Mouse (Mus musculus) MEL (cell line): Measurements from ENCODE around the gene Mmp28. TPM values are rescaled to one million over a fixed set of nuclear protein-coding genes. Genes with fewer than 3 reads are reported as not detected.

ENCODE experiments used
- DNase-seq: peaks from one replicate; pipeline ENCODE4 v3.0.0; 2011; ENCODE audit warnings: low read depth, low spot score
- H3K27ac ChIP-seq: 2 replicates; pipeline ENCODE4 v1.5.1; 2012; ENCODE audit warnings: low read depth, mild to moderate bottlenecking, control low read depth, low read length, moderate library complexity; ENCODE audit not compliant: control insufficient read depth
- H3K27me3 ChIP-seq, 2 experiments: fragments of 150-350 bp in 1 of 2; sonication (generic) in 1 of 2; 2 replicates each; pipeline ENCODE4 v1.6.1; 2012; ENCODE audit warnings: low read length in 2 of 2, mild to moderate bottlenecking in 2 of 2, improper control_type of control experiment in 1 of 2, moderate library complexity in 1 of 2; ENCODE audit not compliant: insufficient read depth in 2 of 2, control insufficient read depth in 1 of 2
- H3K36me3 ChIP-seq, 2 experiments: 2 replicates each; pipeline ENCODE4 v1.6.1; 2012 to 2014; ENCODE audit warnings: low read length in 2 of 2, improper control_type of control experiment in 1 of 2, inconsistent platforms in 1 of 2, mild to moderate bottlenecking in 1 of 2; ENCODE audit not compliant: insufficient read depth in 2 of 2, control insufficient read depth in 1 of 2
- H3K4me1 ChIP-seq, 2 experiments: fragments of 150-350 bp in 1 of 2; sonication (generic) in 1 of 2; 2 replicates each; pipeline ENCODE4 v1.6.1; 2012; ENCODE audit warnings: low read length in 2 of 2, improper control_type of control experiment in 1 of 2, mild to moderate bottlenecking in 1 of 2; ENCODE audit not compliant: insufficient read depth in 2 of 2, control insufficient read depth in 1 of 2
- H3K4me3 ChIP-seq, 2 experiments: fragments of 150-350 bp in 1 of 2; sonication (generic) in 1 of 2; 2 replicates each; pipeline ENCODE4 v1.5.1; 2012; ENCODE audit warnings: low read depth in 2 of 2, low read length in 2 of 2, mild to moderate bottlenecking in 2 of 2, moderate library complexity in 2 of 2, control low read depth in 1 of 2, improper control_type of control experiment in 1 of 2; ENCODE audit not compliant: control insufficient read depth in 1 of 2, insufficient read depth in 1 of 2
- H3K79me2 ChIP-seq: 2 replicates; pipeline ENCODE4 v1.6.1; 2012; ENCODE audit warnings: mild to moderate bottlenecking, low read length, moderate library complexity; ENCODE audit not compliant: control insufficient read depth, poor library complexity, insufficient read depth
- H3K9ac ChIP-seq: 2 replicates; pipeline ENCODE4 v1.6.1; 2012; ENCODE audit warnings: low read depth, mild to moderate bottlenecking, control low read depth, low read length, moderate library complexity; ENCODE audit not compliant: control insufficient read depth, poor library complexity, severe bottlenecking
- H3K9me3 ChIP-seq: fragments of 150-350 bp; sonication (generic); replicated peaks from 2 replicates; pipeline ENCODE4 v1.6.1; 2012; ENCODE audit warnings: mild to moderate bottlenecking, low read length, improper control_type of control experiment, moderate library complexity; ENCODE audit not compliant: insufficient read depth
- BHLHE40 ChIP-seq: IDR thresholded peaks from 2 replicates; pipeline ENCODE4 v1.6.1; 2012; ENCODE audit warnings: low read depth, mild to moderate bottlenecking, inconsistent platforms, low read length, improper control_type of control experiment, borderline replicate concordance
- CHD1 ChIP-seq: IDR thresholded peaks from 2 replicates; pipeline ENCODE4 v1.6.1; 2012; ENCODE audit warnings: low read depth, mild to moderate bottlenecking, inconsistent platforms, low read length, improper control_type of control experiment
- CHD2 ChIP-seq: IDR thresholded peaks from 2 replicates; pipeline ENCODE4 v1.6.1; 2011; ENCODE audit warnings: low read length, improper control_type of control experiment
- CTCF ChIP-seq, 3 experiments: IDR thresholded peaks in 2 of 3; conservative IDR thresholded peaks in 1 of 3; 2 replicates each; pipeline ENCODE4 v1.5.1; 2011 to 2012; ENCODE audit warnings: low read length in 3 of 3, low read depth in 2 of 3, mild to moderate bottlenecking in 2 of 3, improper control_type of control experiment in 1 of 3, inconsistent platforms in 1 of 3, mixed read lengths in 1 of 3, moderate library complexity in 1 of 3; ENCODE audit not compliant: control insufficient read depth in 1 of 3, insufficient read depth in 1 of 3, poor library complexity in 1 of 3, severe bottlenecking in 1 of 3
- ELF1 ChIP-seq: IDR thresholded peaks from 2 replicates; pipeline ENCODE4 v1.6.1; 2014; ENCODE audit warnings: low read depth, mild to moderate bottlenecking, inconsistent platforms, low read length, improper control_type of control experiment, moderate library complexity
- EP300 ChIP-seq, 2 experiments: IDR thresholded peaks; 2 replicates each; pipeline ENCODE4 v1.6.1; 2011; ENCODE audit warnings: improper control_type of control experiment in 2 of 2, low read length in 2 of 2, low read depth in 1 of 2, mild to moderate bottlenecking in 1 of 2
- GATA1 ChIP-seq: IDR thresholded peaks from 2 replicates; pipeline ENCODE4 v1.6.1; 2011; ENCODE audit warnings: low read depth, low read length, improper control_type of control experiment
- JUND ChIP-seq: IDR thresholded peaks from 2 replicates; pipeline ENCODE4 v1.6.1; 2011; ENCODE audit warnings: low read depth, mild to moderate bottlenecking, improper control_type of control experiment, low read length
- KAT2A ChIP-seq: conservative IDR thresholded peaks from 2 replicates; pipeline ENCODE4 v1.6.1; 2012; ENCODE audit warnings: low read depth, low read length, improper control_type of control experiment, inconsistent platforms
- MAFK ChIP-seq: IDR thresholded peaks from 2 replicates; pipeline ENCODE4 v1.6.1; 2011; ENCODE audit warnings: low read depth, mild to moderate bottlenecking, low read length, improper control_type of control experiment, borderline replicate concordance
- MAX ChIP-seq: IDR thresholded peaks from 2 replicates; pipeline ENCODE4 v1.6.1; 2011; ENCODE audit warnings: low read length, improper control_type of control experiment
- MAZ ChIP-seq: IDR thresholded peaks from 2 replicates; pipeline ENCODE4 v1.6.1; 2012; ENCODE audit warnings: low read depth, mild to moderate bottlenecking, inconsistent platforms, low read length, improper control_type of control experiment
- MXI1 ChIP-seq: IDR thresholded peaks from 2 replicates; pipeline ENCODE4 v1.6.1; 2011; ENCODE audit warnings: mild to moderate bottlenecking, low read depth, low read length, improper control_type of control experiment
- MYC ChIP-seq: IDR thresholded peaks from 2 replicates; pipeline ENCODE4 v1.6.1; 2011; ENCODE audit warnings: low read depth, mild to moderate bottlenecking, low read length, improper control_type of control experiment, moderate library complexity
- NELFE ChIP-seq: IDR thresholded peaks from 2 replicates; pipeline ENCODE4 v1.6.1; 2011; ENCODE audit warnings: low read depth, low read length, improper control_type of control experiment
- NRF1 ChIP-seq: IDR thresholded peaks from 2 replicates; pipeline ENCODE4 v1.6.1; 2014; ENCODE audit warnings: low read depth, mild to moderate bottlenecking, inconsistent platforms, low read length, improper control_type of control experiment, moderate library complexity; ENCODE audit not compliant: poor library complexity, insufficient read depth, severe bottlenecking
- POLR2A ChIP-seq, 2 experiments: IDR thresholded peaks; 2 replicates each; pipeline ENCODE4 v1.6.1; 2011 to 2012; ENCODE audit warnings: low read length in 2 of 2, mild to moderate bottlenecking in 2 of 2, control low read depth in 1 of 2, improper control_type of control experiment in 1 of 2, low read depth in 1 of 2, moderate library complexity in 1 of 2; ENCODE audit not compliant: control insufficient read depth in 1 of 2, insufficient read depth in 1 of 2, poor library complexity in 1 of 2
- POLR2AphosphoS5 ChIP-seq: IDR thresholded peaks from 2 replicates; pipeline ENCODE4 v1.6.1; 2012; ENCODE audit warnings: low read depth, borderline replicate concordance, mild to moderate bottlenecking, inconsistent platforms, low read length, moderate library complexity, mixed read lengths
- RAD21 ChIP-seq: IDR thresholded peaks from 2 replicates; pipeline ENCODE4 v1.6.1; 2011; ENCODE audit warnings: mild to moderate bottlenecking, low read depth, low read length, improper control_type of control experiment
- SIN3A ChIP-seq: IDR thresholded peaks from 2 replicates; pipeline ENCODE4 v1.6.1; 2012; ENCODE audit warnings: low read length, improper control_type of control experiment, inconsistent platforms
- SMC3 ChIP-seq: IDR thresholded peaks from 2 replicates; pipeline ENCODE4 v1.6.1; 2011; ENCODE audit warnings: low read depth, low read length, improper control_type of control experiment
- TBP ChIP-seq: IDR thresholded peaks from 2 replicates; pipeline ENCODE4 v1.8.0; 2011; ENCODE audit warnings: low read depth, low read length, improper control_type of control experiment
- TCF12 ChIP-seq: IDR thresholded peaks from 2 replicates; pipeline ENCODE4 v1.6.1; 2014; ENCODE audit warnings: low read depth, mild to moderate bottlenecking, inconsistent platforms, low read length, improper control_type of control experiment, moderate library complexity
- USF2 ChIP-seq, 2 experiments: IDR thresholded peaks; 2 replicates each; pipeline ENCODE4 v1.6.1; 2011 to 2012; ENCODE audit warnings: improper control_type of control experiment in 2 of 2, low read length in 2 of 2, borderline replicate concordance in 1 of 2, inconsistent platforms in 1 of 2, low read depth in 1 of 2, mild to moderate bottlenecking in 1 of 2; ENCODE audit not compliant: insufficient read depth in 1 of 2
- ZC3H11A ChIP-seq: IDR thresholded peaks from 2 replicates; pipeline ENCODE4 v1.6.1; 2012; ENCODE audit warnings: low read depth, mild to moderate bottlenecking, inconsistent platforms, low read length, improper control_type of control experiment
- ZKSCAN1 ChIP-seq: IDR thresholded peaks from 2 replicates; pipeline ENCODE4 v1.6.1; 2012; ENCODE audit warnings: low read depth, mild to moderate bottlenecking, inconsistent platforms, low read length, improper control_type of control experiment, moderate library complexity
- ZNF384 ChIP-seq: IDR thresholded peaks from 2 replicates; pipeline ENCODE4 v1.6.1; 2012; ENCODE audit warnings: low read depth, mild to moderate bottlenecking, inconsistent platforms, low read length, improper control_type of control experiment
- polyA plus RNA-seq, 2 experiments: library from polyadenylated mRNA; stranded (reverse) in 1 of 2; unstranded in 1 of 2; fragments of >175 nt in 1 of 2; fragments of >200 nt in 1 of 2; gene quantifications; 2 replicates each; pipeline versions ENCODE4 v1.2.1 to v1.2.4; 2012; ENCODE audit warnings: low replicate concordance in 2 of 2, low read depth in 1 of 2; ENCODE audit not compliant: insufficient read length in 2 of 2, insufficient read depth in 1 of 2, missing spikeins in 1 of 2
- total RNA-seq: library from RNA; depleted of rRNA; stranded (reverse); fragments of 300-350 nt; gene quantifications from 2 replicates; pipeline ENCODE4 v1.2.3, GENCODE M21; 2012

Gene Mmp28
- total and polyA plus RNA-seq, 3 experiments: 0.03 TPM; not detected in 2

- peak overlapping the region; percentile 83 for H3K27ac ChIP-seq
Observed at GRCm38 (mm10) chr11:83473235-83474016, 10.6 kb upstream of the Mmp28 start.

GRCm38 (mm10) chr11:83472324-83473234 lies 9.7 kb upstream of the Mmp28 start, which contains the start of gene Taf15:
Taf15 (plus strand) TSS chr11:83473086.
- H3K79me2 ChIP-seq: peaks cover 44% of the 10 kb centered on the region
- peaks cover 18 to 20% of the 10 kb centered on the region in 2 experiments for H3K4me1 ChIP-seq
- H3K4me3 ChIP-seq: peak within 1 kb of the TSS; percentile 92 to 98
- TF ChIP-seq CHD1 (peak; percentile 100), SMC3 (no peak), ZKSCAN1 (no peak), POLR2AphosphoS5 (0 out of 2 replicates have a peak, but pooled peaks have one; percentile 7), BHLHE40 (peak; percentile 53; the same call in 1 of the 2 replicates), ZNF384 (no peak), MYC (peak; percentile 80; the same call in 1 of the 2 replicates), RAD21 (peak; percentile 40), NELFE (peak; percentile 88), JUND (no peak), EP300 (IDR thresholded peaks at IDR 0.05; ENCODE audit: low read depth in 1 of 2, low read length in 2 of 2) (peak in 1 of 2 experiments; percentile 39; a peak in 1 of 4 replicates), MAFK (no peak), CTCF (IDR thresholded peaks at IDR 0.05 in 2 of 3, conservative IDR thresholded peaks at IDR 0.05 in 1 of 3; ENCODE audit: control insufficient read depth in 1 of 3, insufficient read depth in 1 of 3, low read depth in 2 of 3, low read length in 3 of 3, poor library complexity in 1 of 3, severe bottlenecking in 1 of 3) (peak in 2 of 3 experiments; percentile 58 to 74; a peak in 4 of 6 replicates), CHD2 (no peak; the same call in 1 of the 2 replicates), MAZ (peak; percentile 57; the same call in 1 of the 2 replicates), ZC3H11A (no peak), GATA1 (no peak), NRF1 (no peak), USF2 (IDR thresholded peaks at IDR 0.05; ENCODE audit: borderline replicate concordance in 1 of 2, insufficient read depth in 1 of 2, low read depth in 1 of 2, low read length in 2 of 2) (no peak), MAX (peak; percentile 89), TBP (peak; percentile 82), KAT2A (peak; percentile 29), POLR2A (IDR thresholded peaks at IDR 0.05; ENCODE audit: control insufficient read depth in 1 of 2, insufficient read depth in 1 of 2, low read depth in 1 of 2, low read length in 2 of 2, poor library complexity in 1 of 2) (peak; percentile 76 to 89; a peak in 3 of 4 replicates), ELF1 (peak; percentile 38; the same call in 1 of the 2 replicates), TCF12 (peak; percentile 69)

More at GRCm38 (mm10) chr11:83473235-83474016, 10.6 kb upstream of the Mmp28 start:
- no peaks in the 10 kb centered on the region for H3K9me3 ChIP-seq
- peaks cover 34 to 46% of the 10 kb centered on the region in 2 experiments for H3K36me3 ChIP-seq
- TF ChIP-seq ZKSCAN1: no peak
- no peak for TF ChIP-seq ZNF384
- 0 out of 4 replicates have a peak, but pooled peaks of 1 of the 2 experiments have one; percentile 10 for TF ChIP-seq EP300 (IDR thresholded peaks at IDR 0.05; ENCODE audit: low read depth in 1 of 2, low read length in 2 of 2)
- TF ChIP-seq SIN3A: 0 out of 2 replicates have a peak, but pooled peaks have one; percentile 68
- TF ChIP-seq MXI1: peak; percentile 57; the same call in 1 of the 2 replicates
- peaks cover 18 to 20% of the 10 kb centered on the region in 2 experiments for H3K4me1 ChIP-seq
- DNase-seq: peak; percentile 68
- no peaks in the 10 kb centered on the region for H3K27me3 ChIP-seq
- peak overlapping the region; percentile 92 to 98 for H3K4me3 ChIP-seq
- H3K9ac ChIP-seq: peak overlapping the region; percentile 89
- peaks cover 51% of the 10 kb centered on the region for H3K79me2 ChIP-seq

More at GRCm38 (mm10) chr11:83472324-83473234, 9.7 kb upstream of the Mmp28 start, which contains the start of gene Taf15:
- peaks cover 28 to 39% of the 10 kb centered on the region in 2 experiments for H3K36me3 ChIP-seq
- H3K27me3 ChIP-seq: no peaks in the 10 kb centered on the region
- peak; percentile 100 for DNase-seq
- peak within 1 kb of the TSS; percentile 96 for H3K9ac ChIP-seq
- peak within 1 kb of the TSS; percentile 98 for H3K27ac ChIP-seq
- H3K9me3 ChIP-seq: no peaks in the 10 kb centered on the region
